26 mouse cellular contexts compared by ENCODE assay signal in the genomic region with DNA sequence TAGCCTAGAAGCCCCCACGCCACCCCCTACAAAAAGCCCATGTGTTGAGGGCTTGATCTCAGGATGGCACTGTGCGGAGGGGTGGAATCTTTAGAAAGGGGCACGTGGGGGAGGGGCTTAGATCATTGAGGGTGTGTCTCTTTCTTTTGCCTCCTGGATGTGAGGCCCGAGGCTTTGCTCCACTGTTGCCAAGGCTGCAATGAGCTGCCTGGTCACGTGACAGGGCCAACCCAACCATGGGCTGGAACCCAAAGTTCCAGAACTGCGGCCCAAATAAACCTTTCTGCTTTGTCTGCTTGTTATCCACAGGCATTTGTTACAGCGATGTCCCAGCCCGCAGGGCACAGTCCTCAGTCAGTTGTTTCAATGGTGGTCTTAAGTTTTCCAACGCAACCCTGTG.
A peak's percentile ranks its signal among the peaks of the same experiment; 100 is the strongest.
DNase-seq lines count a peak whose midpoint lies in the region; ATAC-seq lines count a peak whose summit lies in the region.
"Had no signal": no experiment of that assay in that cellular context is flagged by ENCODE, and none has a peak within 500 bp of the region (broad histone marks: within the 10 kb centered on the region; RNA-seq: fewer than 3 reads in every experiment).

No protein-coding gene starts in this region.

- no peak overlapping the region for H3K9ac ChIP-seq in forebrain, embryonic 11.5 days (ENCODE audit: low read length)
- H3K9ac ChIP-seq in forebrain, embryonic 14.5 days (ENCODE audit: low read length), result no peak overlapping the region
- H3K9ac ChIP-seq: forebrain, embryonic 15.5 days; heart, embryonic 12.5 days; heart, embryonic 15.5 days; hindbrain, embryonic 13.5 days; intestine, embryonic 15.5 days had no signal

- H3K4me3 ChIP-seq in forebrain, embryonic 11.5 days (ENCODE audit: low read depth, low read length), result no peak overlapping the region
- H3K4me3 ChIP-seq in forebrain, embryonic 14.5 days (ENCODE audit: low read depth, low read length), result no peak overlapping the region
- H3K4me3 ChIP-seq: forebrain, embryonic 10.5 days; forebrain, embryonic 15.5 days; heart, embryonic 12.5 days; heart, embryonic 15.5 days; hindbrain, embryonic 10.5 days; hindbrain, embryonic 13.5 days; intestine, embryonic 15.5 days had no signal

- WGBS in forebrain, embryonic 11.5 days, result 77% methylated on average over 9 of the region's 9 CpGs
- WGBS in forebrain, embryonic 14.5 days, result 69% methylated on average over 9 of the region's 9 CpGs

- 0 out of 2 replicates have a peak, but pooled peaks have one; percentile 24 for ATAC-seq in forebrain, embryonic 11.5 days (replicated peaks; ENCODE audit: low FRiP score)
- ATAC-seq in forebrain, embryonic 14.5 days, result no peak
- ATAC-seq: forebrain, embryonic 15.5 days; hindbrain, embryonic 16.5 days; intestine, embryonic 15.5 days; Patski had no signal

- H3K9me3 ChIP-seq in forebrain, embryonic 11.5 days (ENCODE audit: control insufficient read depth, low read length), result no peaks in the 10 kb centered on the region
- H3K9me3 ChIP-seq in forebrain, embryonic 14.5 days (replicated peaks; ENCODE audit: control insufficient read depth, low read length), result 0 out of 2 replicates have a peak, but pooled peaks cover 3% of the 10 kb centered on the region
- H3K9me3 ChIP-seq: forebrain, embryonic 15.5 days; heart, embryonic 15.5 days; hindbrain, embryonic 13.5 days; intestine, embryonic 15.5 days had no signal

- H3K27me3 ChIP-seq in forebrain, embryonic 11.5 days (ENCODE audit: control insufficient read depth, insufficient read depth, low read length), result no peaks in the 10 kb centered on the region
- no peaks in the 10 kb centered on the region for H3K27me3 ChIP-seq in forebrain, embryonic 14.5 days (replicated peaks; ENCODE audit: control insufficient read depth, insufficient read depth, low read length)
- H3K27me3 ChIP-seq: CH12.LX; forebrain, embryonic 15.5 days; heart, embryonic 12.5 days; heart, embryonic 15.5 days; hindbrain, embryonic 13.5 days; intestine, embryonic 15.5 days; Patski had no signal

- DNase-seq in forebrain, embryonic 11.5 days (ENCODE audit: low spot score), result no peak
- no peak for DNase-seq in forebrain, embryonic 14.5 days (ENCODE audit: low spot score)
- DNase-seq in ES-CJ7 (ENCODE audit: low read depth, low spot score) (peak; percentile 82), WW6 (ENCODE audit: low read depth, low spot score) (peak; percentile 38)
- DNase-seq in spleen, adult 12 weeks (ENCODE audit: low spot score), result no peak
- DNase-seq in right cerebral cortex, postnatal 25 days, result no peak
- DNase-seq: adrenal gland, postnatal 10 days; adrenal gland, postnatal 36 days; cerebellum, adult 18-20 months; cerebellum, adult 9-10 months; cerebellum, postnatal 14 days; gastrocnemius, postnatal 25 days; heart, adult 18-20 months; heart, postnatal 10 days; heart, postnatal 36 days had no signal

- H3K36me3 ChIP-seq in forebrain, embryonic 11.5 days (ENCODE audit: control insufficient read depth, insufficient read depth, low read length), result no peaks in the 10 kb centered on the region
- no peaks in the 10 kb centered on the region for H3K36me3 ChIP-seq in forebrain, embryonic 14.5 days (ENCODE audit: control insufficient read depth, insufficient read depth, low read length)
- H3K36me3 ChIP-seq: forebrain, embryonic 10.5 days; forebrain, embryonic 15.5 days; G1E; heart, embryonic 12.5 days; heart, embryonic 15.5 days; hindbrain, embryonic 10.5 days; hindbrain, embryonic 13.5 days; intestine, embryonic 15.5 days had no signal

- no peak overlapping the region for H3K27ac ChIP-seq in forebrain, embryonic 11.5 days (ENCODE audit: low read depth, low read length)
- H3K27ac ChIP-seq in forebrain, embryonic 14.5 days (ENCODE audit: low read depth, low read length), result no peak overlapping the region
- H3K27ac ChIP-seq: forebrain, embryonic 10.5 days; forebrain, embryonic 15.5 days; heart, embryonic 15.5 days; hindbrain, embryonic 10.5 days; hindbrain, embryonic 13.5 days; intestine, embryonic 15.5 days had no signal

- H3K4me1 ChIP-seq in forebrain, embryonic 11.5 days (replicated peaks; ENCODE audit: control insufficient read depth, insufficient read depth, low read length), result no peaks in the 10 kb centered on the region
- no peaks in the 10 kb centered on the region for H3K4me1 ChIP-seq in forebrain, embryonic 14.5 days (ENCODE audit: control insufficient read depth, insufficient read depth, low read length)
- H3K4me1 ChIP-seq: forebrain, embryonic 15.5 days; heart, embryonic 12.5 days; heart, embryonic 15.5 days; hindbrain, embryonic 13.5 days had no signal

- no peak overlapping the region for H3K4me2 ChIP-seq in forebrain, embryonic 11.5 days (ENCODE audit: low read depth, low read length, severe bottlenecking)
- no peak overlapping the region for H3K4me2 ChIP-seq in forebrain, embryonic 14.5 days (ENCODE audit: low read length)
- H3K4me2 ChIP-seq: forebrain, embryonic 15.5 days; heart, embryonic 12.5 days; heart, embryonic 15.5 days; hindbrain, embryonic 13.5 days; intestine, embryonic 15.5 days had no signal

Comparison
In these comparisons a context has a peak if more than half of its experiments do, and no peak if none do; other contexts are left out.
1. DNase-seq: peak in ES-CJ7 (single experiment) and WW6 (single experiment); none in forebrain, embryonic 11.5 days (single experiment), forebrain, embryonic 14.5 days (single experiment), spleen, adult 12 weeks (single experiment) and right cerebral cortex, postnatal 25 days (single experiment).